Mouse (Mus musculus) adrenal gland, postnatal 14 days (tissue): ENCODE results near the gene Dnajc8. TPM values are rescaled to one million over a fixed set of nuclear protein-coding genes. Genes with fewer than 3 reads are reported as not detected.

Source experiments
- DNase-seq: peaks from one replicate; pipeline ENCODE4 v3.0.0; 2021; ENCODE audit warnings: mixed read lengths
- long read RNA-seq, 2 experiments: library from polyadenylated mRNA; stranded (forward); transcript quantifications; one replicate each; pipeline ENCODE4 v2.0.0; 2021
- total RNA-seq: library from RNA; stranded (reverse); gene quantifications from 2 replicates; pipeline ENCODE4 v1.2.3, GENCODE M21; 2021

Gene Dnajc8
- total RNA-seq: 111 and 114 TPM in 2 replicates
- long read RNA-seq, experiment 1, transcript Dnajc8-202 (9 exons, 1,401 nt): major isoform, 203 of 228 reads
- long read RNA-seq, experiment 1, partial matches to known transcripts: 6 of 228 reads
- long read RNA-seq, experiment 1, other reads (novel, unspliced or antisense): 16 of 228 reads
- long read RNA-seq, experiment 2, transcript Dnajc8-202 (9 exons, 1,401 nt): major isoform, 135 of 147 reads
- long read RNA-seq, experiment 2, partial matches to known transcripts: 1 of 147 reads
- long read RNA-seq, experiment 2, other reads (novel, unspliced or antisense): 10 of 147 reads

DNA sequence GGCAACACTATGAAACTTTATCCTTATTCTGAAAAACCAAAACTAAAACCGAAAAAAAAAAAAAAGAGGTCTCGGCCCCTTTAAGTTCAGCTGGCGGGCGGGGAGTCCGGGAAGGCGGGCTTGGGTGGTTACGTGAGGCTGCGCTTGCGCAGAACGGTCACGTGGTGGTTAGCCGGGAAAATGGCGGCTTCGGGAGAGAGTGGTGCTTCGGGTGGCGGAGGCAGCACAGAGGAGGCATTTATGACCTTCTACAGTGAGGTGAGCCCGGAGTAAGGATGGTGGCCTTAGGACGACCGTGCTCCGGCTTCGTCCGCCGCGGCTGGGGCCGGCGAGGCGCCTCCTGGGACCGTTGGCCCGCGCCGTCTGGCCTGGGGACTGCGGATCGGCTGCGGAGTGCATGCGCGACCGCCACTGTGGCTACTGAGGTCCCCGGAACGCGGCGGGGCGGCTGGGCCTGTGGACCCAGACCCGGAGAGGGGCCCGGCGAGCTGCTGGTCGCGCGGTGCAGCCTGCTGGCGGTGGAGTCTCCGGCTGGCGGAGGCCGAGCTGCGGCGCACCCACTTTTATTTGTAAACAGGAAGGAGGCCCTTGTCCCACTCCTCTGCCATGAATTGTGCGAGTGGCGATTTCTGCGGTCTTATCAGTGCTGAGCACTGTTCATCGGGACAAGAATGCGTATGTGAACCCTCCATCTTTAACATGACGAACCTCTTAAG, at the start of gene Dnajc8:
Gene Dnajc8, plus strand, starts transcription at position 145 of the 716 bp plus-strand sequence.
- peak; percentile 98 for DNase-seq

DNA sequence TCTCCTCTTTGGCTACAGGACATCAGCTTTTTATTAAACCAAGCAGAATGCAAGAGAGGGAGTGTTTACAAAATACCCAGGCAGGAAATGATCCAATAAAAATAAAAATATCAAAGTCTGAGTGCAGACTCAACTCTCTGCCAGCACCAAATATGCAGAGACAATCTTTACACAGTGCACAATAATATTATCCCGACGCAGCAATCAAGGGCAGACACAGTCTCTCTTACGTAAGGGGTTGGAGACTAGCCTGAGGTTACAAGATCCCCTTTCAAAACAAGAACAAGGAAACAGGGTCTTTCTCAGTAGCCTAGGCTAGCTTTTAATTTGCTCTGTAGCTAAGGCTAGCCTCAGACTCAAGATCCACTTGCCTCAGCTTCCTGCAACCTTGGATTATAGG, 46.8 kb upstream of the Dnajc8 start:
- DNase-seq: no peak

DNA sequence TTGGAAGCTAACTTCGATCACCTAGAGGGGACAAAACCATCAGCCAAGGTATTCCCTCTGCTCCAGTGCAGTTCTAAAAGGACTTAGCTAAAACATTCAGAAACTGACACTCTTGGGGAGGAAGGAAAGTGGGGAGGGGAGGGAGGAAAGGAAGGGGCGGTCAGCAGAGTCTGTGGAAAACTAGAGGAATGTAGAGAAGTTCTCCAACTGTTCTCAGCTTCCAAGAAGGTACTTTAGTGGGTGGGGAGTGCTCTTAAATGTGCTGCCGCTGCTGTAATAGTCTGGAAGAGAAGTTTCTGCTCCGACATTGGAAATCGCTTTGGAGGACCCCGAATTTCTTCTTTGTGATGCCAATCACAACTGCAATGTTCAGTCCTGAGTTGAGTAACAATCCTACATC, 46.4 kb upstream of the Dnajc8 start:
- DNase-seq: no peak

DNA sequence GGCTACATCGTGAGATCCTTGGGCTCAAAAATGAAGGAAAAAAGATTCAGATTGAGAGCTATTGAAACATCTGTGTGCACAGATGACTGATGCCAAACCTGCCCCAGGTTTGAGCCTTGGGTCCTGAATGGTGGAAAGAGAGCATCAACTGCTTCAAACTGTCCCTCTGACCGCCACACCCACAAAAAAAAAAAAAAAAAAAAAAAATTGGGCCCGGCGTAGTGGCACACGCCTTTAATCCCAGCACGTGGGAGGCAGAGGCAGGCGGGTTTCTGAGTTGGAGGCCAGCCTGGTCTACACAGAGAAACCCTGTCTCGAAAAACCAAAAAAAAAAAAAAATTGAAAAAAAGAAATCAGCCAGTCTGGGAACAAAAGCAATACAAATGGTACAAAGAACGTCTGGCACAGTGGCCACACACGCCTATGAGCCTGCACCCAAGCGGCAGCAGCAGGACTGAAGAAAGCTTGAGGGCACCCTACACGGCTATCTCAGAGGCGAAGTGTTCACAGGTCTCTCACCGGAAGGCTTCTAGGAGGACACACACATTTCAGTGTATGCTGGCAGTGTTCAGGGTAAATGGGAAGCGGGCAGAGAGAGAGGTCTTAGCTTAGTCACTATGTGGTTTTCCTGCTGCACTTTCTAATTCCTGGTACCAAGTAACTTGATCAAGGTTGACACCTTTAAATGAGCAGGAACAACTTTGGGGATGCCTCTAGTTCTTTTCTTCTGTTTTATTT, 44.9 kb upstream of the Dnajc8 start:
- DNase-seq: no peak

DNA sequence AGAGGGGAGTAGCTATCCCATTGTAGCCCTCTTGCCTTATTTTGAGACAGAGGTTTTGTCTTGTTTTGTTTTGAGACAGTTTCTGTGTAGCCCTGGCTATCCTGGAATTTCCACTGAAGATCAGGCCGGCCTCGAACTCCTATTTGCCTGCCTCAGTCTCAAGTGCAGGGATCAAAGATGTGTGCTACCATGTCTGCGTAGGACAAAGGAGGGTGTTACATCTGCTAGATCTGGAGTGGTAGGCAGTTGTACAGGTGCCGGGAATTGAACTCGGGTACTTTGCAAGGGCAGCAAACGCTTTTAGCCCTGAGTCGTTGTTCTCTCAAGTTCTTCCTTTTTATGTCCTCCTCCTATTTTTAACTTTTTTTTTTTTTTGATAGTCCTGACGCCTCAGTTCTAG, 44.3 kb upstream of the Dnajc8 start:
- no peak for DNase-seq

DNA sequence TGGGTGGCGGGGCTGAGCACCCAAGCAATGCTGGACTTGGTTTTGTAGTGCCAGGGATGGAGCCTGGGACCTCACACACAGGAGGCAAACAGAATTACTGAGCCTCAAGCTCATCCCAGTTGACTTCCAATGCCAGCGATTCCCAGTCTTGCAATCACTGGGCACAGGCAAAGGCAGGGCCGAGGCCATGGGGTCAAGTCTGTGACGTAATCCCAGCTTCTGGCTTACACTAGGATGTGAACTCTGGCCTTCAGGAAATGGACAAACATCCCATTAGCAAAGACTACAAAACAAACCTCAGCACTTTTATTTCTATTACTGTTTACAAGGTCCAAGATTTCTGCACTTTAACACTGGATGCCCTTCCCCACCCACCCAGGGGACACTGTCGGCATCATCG, 43.6 kb upstream of the Dnajc8 start:
- peak; percentile 85 for DNase-seq

DNA sequence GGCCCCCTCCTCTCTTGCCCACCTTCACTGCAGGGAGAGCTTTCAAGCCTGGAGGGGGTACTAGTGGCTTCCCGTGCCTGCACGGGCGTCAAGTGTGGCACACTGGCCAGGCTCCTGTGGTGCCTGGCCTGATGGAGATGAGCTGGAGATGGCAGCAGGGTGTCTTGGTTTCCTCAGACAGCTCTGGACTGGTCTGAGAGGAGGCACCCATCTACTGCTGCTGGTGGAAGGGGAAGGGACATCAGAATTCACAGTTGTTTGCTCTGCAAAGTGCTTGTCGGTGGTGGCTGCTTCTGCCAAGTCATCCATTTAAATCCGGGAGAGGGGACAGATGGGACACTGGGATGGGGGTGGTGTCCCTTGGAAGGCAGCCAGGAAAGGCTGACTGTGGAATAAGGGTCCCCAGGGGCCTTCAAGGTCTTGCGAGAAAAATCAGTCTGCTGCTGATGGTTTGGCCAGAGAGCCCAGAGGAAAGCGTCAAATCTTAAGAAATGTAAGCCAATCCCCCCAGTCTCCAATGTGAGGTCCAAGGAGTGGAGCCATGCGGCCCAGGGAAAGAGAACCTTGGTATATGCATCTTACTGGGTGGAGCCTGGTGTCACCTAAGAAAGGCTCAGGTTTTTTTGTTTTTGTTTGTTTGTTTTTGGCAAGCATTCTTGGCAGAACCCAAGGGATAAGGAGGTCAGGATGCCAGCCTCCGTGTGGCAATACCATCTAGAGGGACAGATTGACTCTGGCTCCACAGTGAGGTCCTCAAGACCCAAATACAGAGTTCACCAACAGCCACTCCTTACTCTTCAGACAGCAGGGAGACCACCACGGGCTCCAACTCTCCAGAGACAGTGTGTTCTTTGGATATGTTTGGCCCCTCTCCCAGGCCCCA, 42.9 kb upstream of the Dnajc8 start:
- peak; percentile 67 for DNase-seq

DNA sequence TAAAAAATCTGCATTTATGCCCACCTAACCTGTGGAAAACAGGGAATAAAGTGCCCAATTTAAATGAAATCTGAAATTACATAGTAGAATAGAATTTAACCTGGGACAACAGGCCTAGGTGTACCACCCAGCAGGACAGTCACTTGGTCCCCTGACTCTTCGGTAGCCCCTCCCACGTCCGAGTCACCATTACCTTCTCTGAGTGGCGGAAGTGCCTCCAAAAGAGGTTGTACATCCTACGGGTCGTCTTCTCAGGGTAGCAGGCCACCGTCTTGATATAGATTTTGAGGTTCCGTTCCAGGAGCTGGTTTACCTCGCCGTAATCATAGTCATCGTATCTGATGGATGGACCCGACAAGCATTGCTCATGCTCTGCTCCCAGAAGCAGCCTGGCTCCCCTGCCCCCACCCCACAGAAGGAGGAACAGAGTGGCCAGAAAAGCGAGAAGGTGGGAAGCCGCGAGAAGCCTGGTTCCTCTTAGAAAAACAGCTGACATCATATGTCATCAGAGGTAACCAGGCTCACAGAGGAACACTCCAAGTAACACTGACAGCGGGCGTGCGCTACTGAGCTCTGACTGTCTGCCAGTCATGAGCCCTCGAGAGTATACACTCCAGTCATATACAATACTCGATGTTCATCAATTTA, 41.0 kb upstream of the Dnajc8 start:
- DNase-seq: no peak

DNA sequence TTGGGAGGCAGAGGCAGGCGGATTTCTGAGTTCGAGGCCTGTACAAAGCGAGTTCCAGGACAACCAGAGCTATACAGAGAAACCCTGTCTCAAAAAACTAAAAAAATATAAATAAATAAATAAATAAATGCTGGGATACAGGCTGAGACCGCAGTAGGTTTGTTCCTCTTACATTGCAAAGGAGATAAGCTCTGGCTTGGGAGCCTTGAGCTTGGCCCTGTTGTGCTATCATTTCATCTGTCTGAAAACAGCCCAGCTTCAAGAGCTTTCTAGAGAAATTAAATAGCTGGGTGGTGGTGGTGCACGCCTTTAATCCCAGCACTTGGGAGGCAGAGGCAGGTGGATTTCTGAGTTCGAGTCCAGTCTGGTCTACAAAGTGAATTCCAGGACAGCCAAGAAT, 33.7 kb upstream of the Dnajc8 start:
- no peak for DNase-seq

DNA sequence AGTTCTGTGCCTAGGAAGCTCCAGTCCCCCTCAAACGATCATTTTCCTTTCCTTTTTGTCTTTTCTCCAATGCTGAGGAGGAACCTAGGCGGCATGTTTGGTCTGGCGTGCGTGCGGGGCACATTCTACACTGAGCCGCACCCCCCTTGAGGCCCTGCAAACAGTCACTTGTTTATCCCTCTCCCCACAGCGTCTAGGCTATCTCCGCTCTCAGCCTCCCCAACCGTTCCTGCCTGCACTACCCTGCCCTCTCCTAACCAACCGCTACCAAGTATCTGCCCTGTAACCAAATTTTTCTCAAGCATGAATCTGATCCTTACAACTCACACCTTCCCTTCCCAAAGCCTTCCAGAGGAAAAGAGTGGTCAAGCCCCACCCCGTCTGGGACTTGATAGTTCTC, 32.0 kb upstream of the Dnajc8 start:
- DNase-seq: no peak

DNA sequence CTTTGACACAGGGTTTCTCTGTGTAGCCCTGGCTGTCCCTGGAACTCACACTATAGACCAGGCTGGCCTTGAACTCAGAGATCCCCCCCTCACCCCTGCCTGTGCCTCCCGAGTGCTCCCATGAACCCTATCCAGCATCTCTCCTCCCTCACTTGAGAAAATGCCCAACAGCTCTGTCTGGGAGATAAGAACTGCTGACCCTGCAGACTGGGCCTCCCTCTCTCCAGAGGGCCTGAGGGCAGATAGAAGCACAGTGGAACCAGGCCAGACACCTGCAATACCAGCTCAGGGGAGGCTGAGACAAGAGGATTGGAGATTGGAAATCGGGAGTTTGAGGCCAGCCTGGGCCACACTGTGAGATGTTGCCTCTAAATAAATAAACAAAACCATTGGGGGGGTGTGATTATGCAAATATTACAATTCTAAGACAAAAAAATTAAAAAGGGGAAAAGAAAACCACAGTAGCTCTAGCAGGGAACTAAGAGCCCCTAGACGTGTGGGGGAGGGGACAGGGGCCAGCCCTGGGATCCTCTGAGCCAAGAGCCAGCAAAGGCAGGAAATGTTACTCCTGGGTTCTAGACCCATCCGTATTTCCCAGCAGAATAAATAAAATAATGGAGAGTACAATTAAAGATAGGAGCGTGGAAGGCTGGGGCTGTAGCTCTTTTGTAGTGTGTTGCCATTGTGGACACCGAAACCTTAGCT, 30.2 kb upstream of the Dnajc8 start:
- DNase-seq: no peak

DNA sequence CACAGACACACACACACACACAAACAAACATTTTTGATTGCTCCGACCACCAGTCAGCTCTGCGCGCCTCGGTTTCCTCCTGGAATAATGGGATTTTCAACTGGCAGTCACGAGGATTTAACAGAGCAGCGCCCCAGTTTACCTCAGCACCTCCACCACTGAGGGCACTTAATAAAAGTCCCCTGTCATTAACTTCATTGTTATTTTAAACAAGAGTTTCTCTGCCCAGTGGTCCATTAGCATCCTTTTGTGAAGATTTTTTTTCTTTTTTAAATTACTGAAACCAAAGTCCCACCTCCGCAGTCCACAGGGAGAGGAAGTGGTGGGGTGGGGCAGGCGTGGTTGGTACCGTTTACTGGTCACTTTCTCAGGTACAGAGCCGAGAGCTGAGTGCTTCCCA, 29.6 kb upstream of the Dnajc8 start:
- DNase-seq: no peak

DNA sequence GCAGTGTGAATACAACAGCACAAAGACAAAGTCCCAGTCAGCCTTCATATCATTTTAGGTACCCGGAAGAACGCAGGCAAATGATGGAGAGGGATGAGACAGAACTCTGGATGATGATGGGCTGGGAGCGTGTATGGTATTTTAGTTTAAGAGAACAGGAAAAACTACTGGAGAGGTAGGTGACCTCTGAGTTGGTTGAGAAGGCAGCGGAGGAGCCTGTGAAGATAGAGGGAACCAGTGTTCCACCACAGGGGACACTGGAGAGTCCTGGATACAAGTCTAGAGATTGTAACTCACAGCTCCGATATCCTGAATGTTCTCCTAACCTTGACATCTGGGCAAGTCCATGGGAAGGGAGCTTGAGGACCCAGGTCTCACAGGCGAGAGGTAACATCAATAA, 29.1 kb upstream of the Dnajc8 start:
- no peak for DNase-seq

DNA sequence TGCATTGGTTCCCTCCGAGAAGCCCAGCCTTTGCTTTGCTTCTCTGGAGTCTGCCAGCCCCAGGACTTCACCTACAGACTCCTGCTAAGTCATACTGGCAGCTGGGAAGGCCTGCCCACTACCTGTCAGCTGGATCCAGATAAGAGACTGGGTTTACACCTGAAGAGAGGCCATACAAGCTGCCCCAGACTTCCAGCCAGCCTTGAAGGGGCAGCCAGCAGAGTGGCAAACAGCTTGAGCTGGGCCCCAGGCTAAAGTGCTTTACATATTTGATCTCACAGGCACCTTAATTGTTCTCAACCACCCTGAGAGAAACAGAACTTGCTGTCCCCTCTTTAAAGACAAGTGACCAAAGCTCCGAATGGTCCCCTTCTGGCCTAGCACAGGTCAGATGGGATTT, 28.1 kb upstream of the Dnajc8 start:
- DNase-seq: no peak

DNA sequence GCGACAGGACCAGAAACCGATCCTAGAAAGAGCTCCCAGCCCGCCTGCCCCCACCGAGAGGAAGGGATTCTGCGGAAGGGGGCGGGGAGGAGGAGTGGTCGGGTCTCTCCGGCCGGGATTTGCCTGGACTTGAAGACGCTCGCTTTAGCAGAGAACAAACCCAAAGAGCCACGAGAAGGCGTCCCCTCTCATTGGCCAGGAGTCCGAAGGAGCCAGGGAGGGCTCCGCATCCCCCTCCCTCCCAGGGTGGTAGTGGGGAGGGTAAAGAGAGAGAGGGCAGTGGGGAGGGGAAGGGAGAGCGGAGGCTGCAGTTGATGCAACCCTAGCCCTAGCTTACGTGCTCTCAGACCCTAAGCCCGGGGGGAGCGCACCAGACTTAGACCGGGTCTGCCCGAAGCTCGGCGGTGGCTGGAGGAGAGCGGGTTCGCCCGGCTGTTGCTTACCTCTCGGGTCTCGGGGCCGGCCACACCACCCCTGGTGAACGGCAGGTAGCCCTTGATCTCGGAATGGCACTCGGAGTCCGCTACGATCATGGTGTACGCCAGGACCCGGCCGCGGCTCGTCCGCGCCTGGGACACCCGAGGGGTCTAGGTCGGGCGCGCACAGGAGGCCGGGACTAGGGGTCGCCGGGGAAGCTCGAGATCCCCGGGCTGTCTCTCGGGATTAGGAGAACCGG, 25.6 kb upstream of the Dnajc8 start:
- peak; percentile 88 for DNase-seq

DNA sequence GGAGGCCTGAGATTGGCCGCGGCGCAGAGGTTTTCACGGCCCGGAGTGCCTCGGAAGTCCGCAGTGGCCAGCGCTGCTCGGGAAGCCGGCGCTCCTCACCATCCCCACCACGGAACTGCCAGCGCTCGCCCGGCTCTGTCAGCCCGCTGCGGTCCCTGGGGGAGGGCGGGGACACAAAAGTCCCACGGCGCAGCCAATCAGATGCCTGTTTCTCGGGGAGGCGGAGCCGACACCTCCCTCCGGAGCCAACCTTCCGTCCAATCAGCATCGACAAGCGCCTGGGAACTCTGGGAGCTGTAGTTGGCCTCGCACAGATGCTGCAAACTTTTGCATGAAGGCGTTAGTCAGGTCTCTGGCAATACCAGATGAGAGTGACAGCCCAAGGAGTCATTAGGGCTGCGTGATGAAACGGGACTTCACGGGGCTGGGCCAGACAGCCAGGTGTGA, 25.0 kb upstream of the Dnajc8 start, which contains the start of gene Sesn2:
Gene Sesn2, minus strand, starts transcription at position 150 of the 447 bp plus-strand sequence.
- DNase-seq: peak; percentile 99

DNA sequence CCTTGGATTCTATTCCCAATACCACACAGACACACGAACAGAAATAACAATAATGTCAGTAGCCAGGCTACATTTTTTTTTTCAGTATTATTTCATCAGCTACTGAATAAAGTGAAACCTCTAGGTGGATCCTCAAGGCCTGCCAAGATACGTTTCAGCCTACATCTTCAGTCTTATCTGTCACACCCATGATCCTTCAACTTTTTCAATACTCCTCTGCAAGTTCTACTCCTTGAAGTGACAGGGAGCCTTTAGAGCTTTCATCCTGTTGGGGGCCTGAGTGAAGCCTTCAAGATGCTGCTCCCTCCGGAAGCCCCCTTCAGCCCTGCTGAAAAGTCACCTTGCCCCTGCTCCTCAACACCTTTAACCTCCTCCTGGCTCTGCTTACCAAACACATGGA, 23.3 kb upstream of the Dnajc8 start:
- DNase-seq: no peak

DNA sequence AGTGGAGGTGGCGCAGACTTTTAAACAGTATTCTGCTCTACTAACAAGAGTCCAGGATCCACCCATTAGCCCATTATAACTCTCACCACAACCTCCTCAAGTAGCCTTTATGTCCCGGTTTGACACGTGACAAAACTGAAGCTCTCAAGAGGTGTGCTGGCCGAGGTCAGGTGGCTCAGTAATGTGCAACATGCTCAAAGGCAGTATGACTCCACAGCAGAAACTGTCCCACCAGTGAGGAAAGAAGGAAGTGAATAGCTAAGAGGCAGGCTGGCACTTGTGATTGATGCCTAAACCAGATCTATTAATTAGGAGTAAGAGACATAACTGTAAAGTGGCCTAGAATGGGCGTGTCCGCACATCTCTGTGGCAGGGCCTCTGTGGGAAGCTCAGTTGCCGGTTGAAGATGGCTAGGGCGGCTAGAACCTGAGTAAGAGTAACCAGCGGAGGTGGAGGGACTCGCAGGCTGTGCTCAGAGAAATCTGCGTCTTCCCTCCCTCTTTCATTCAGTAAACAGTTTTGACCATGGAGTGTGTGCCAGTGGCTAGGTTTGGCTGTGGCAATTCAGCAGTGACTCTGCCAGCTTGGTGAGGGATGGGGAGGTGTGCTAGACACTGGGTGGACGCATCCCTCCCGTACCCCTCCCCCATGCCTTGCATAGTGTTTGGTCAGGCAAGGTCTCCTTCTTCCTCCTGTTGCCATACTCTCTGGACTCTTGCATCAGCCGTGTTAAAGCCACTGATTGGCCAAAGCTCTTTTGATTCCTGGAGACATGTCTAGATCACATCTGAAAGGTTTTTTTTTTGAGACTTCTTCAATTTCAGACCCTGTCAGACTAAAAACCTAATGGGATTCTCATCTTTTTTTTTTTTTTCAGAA, 21.7 kb upstream of the Dnajc8 start:
- DNase-seq: peak; percentile 49

DNA sequence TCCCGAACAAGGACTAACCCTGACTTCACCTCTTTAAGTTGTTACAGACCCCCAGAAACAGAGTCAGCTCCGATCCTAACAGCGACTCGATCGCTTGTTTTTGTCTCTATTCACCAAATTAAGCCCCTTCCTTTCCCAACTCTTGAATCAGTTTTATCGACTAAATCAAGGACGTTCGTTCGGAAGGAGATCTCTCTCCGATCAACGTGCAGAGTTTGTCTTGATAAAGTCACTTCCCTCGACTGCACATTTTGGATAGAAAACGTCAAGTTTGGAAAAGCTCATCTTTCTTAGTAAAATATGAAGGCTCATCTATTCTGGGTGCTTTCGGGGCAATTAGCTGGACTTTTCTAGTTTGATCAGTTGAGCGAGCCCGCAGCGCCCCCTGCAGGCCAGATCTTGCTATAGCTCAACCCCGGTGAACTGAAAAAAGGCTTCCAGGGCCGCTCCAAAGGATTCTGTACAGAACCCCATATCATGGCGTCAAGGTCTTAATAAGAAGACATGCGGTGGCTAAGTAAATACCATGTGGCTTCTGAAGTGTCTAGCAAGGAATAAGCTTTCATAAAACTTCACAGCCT, 20.7 kb upstream of the Dnajc8 start:
- peak; percentile 92 for DNase-seq
